Mouse (Mus musculus) adrenal gland, adult 2 months (tissue): Measurements from ENCODE around the gene Mafk. TPM values are rescaled to one million over a fixed set of nuclear protein-coding genes. Genes with fewer than 3 reads are reported as not detected.
A peak's percentile ranks its signal among the peaks of the same experiment; 100 is the strongest.

Source experiments
- DNase-seq: peaks from one replicate; pipeline ENCODE4 v3.0.0; 2021
- polyA plus RNA-seq: library from polyadenylated mRNA; depleted of rRNA; stranded (reverse); fragments of >200 nt; gene quantifications from 2 replicates; pipeline ENCODE4 v1.2.3, GENCODE M21; 2012
- total RNA-seq, 2 experiments: library from RNA; stranded (reverse); gene quantifications; 2 replicates each; pipeline ENCODE4 v1.2.3; 2021

The Mafk gene
- total and polyA plus RNA-seq, 3 experiments, result 29.8 to 34.1 (median 32.1) TPM

DNA sequence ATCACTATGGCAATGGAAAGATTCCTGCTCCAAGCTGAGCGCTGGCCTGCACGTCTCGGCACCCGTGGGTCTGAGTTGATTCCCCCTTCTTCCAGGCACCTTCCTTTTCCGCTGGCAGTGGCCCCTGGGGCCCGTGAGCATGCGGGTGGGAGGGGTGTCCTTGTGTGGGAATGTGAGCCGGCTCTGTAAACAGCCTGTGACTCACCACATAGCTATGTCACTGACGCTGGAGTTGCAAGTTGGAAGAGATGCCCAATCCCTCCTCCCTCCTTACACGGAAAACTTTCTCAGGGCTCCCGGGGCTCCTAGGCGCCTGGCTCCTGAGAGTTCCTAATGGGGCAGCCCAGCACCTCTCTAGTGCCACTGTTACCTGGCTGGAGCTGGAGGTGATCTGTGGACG, 5.6 kb downstream of the Mafk start:
- peak; percentile 94 for DNase-seq

DNA sequence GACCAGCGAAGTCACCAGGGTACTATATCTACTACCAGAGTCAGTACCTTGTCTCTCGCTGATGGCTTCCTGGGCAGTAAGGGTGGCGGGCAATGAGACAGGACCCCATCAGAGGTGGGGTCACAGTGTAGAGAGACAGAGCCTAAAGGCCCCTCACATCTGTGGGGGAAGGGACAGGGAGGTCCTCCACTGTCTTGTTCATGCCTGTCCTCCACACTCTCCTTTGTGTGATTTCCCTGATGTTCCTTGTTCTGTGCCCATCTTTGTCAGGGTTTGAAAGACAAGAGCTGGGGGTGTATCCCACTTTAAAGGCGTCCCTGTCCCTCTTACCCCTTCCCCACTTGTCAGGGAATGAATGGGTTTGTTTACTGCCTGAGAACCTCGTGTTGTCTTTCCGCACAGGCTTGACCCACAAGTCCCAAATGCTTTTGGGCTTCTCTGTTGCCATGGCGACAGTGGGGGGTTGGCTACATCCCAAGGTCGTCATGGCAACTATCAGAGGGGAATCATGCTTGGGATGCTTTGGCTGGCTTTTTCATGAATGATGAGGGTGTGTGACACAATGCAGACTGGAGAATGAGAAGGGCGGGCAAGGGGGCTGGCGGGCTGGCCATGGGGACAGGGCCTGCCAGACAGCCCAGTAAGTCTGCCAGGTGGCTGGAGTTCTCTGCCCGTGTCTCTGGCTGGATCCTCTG, 6.3 kb downstream of the Mafk start:
- DNase-seq, result peak; percentile 95

DNA sequence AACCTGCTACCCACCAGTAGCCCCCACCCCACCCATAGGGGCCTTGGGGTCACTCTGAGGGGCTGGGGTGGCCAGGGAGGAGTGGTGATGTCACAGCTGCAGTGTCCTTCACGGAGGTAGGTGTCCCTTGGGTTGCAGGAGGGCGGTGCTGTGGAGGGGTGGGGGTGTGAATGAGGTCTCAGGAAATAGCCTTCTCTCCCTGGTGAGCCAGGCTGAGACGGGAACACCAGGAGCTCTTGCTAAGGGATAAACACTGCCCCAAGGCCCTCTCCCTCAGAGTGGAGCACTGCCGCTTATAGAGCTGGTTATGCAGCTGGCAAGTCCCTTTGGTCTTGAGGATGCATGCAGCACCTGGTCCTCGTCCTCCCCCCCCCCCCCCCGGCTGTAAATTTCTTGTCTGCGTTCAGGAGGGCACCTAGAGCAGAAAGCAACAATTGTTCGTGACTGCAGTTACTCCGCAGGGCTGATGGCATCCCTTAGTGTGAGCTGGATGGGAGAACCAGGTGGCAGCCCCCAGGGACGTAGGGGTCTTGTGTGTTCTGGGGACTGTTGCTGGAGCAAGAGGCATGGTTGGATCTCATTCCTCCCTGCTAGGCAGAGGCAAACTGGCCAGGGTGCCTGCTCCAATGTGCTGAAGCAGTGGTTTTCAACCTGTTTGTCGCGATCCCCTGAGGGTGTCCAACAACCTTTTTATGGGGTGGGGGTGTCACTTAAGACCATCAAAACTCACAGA, 7.0 kb downstream of the Mafk start:
- DNase-seq, result no peak

DNA sequence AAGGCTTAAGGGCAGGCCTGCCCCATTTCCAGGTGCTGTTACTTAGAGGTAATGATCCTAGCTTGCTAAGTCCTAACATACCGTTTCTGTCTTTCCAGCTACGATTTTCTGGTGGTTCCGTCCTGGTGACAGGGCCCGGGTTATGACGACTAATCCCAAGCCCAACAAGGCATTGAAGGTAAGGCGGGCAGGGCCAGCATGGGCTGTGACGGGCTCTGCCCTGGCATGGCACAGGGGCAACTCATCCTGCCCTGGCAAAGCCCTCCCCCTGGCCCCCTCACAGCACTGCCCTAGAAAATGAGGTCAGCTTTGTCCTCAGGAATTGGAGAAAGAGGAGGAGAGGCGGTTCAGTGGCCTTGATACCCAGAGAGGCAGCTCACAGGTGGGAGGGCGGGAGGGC, 7.7 kb downstream of the Mafk start:
- no peak for DNase-seq

GRCm38 (mm10) chr5:139799801-139800590, 8.7 kb downstream of the Mafk start:
- DNase-seq, result no peak

DNA sequence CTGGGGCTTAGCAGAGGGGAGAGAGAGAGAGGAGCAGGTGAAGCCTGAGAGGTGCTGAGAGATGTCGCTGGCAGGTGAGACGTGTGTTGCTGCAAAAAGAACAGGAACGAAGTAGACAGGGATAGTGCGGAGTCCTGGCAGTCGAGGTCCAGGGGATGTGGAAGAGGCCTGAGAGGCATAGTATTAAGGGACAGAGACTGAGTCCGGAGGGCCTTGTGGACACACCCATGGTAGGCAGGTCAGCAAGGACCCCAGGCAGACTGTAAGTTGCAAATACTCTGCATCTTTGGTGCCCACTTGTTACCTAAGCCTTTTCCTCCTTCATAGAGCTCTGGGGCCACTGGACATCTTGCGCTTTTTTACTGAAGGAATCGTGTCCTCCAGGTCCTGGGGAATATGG, 9.9 kb downstream of the Mafk start:
- no peak for DNase-seq

GRCm38 (mm10) chr5:139801880-139802279, 10.6 kb downstream of the Mafk start:
- DNase-seq, result no peak

- DNase-seq, result no peak
Observed at GRCm38 (mm10) chr5:139803165-139803564, 11.9 kb downstream of the Mafk start.

DNA sequence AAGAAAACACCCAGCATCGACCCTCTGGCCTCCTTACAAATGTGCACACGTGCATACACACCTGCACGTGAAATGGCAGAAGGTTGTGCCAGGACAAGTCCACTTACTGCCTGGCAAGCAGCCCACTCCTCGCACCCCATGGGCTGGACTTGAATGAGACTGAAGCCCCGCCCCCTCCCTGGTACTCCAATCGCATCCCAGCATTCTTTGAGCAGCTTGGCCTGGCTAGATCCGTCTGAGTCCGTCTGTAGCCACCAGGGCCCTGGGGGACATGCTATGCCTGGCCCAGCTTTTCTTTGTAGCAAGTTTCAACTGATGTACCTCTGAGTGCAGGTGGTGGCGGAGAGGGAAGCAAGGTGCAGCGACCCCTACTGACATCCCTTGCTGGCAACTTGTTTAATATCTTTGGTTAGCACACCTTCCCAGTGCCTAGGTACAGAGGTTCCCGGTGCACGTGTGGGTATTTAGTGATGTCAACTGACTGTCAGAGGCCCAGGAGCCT, 12.3 kb downstream of the Mafk start:
- DNase-seq, result peak; percentile 53

GRCm38 (mm10) chr5:139804107-139804551, 12.8 kb downstream of the Mafk start:
- no peak for DNase-seq

DNA sequence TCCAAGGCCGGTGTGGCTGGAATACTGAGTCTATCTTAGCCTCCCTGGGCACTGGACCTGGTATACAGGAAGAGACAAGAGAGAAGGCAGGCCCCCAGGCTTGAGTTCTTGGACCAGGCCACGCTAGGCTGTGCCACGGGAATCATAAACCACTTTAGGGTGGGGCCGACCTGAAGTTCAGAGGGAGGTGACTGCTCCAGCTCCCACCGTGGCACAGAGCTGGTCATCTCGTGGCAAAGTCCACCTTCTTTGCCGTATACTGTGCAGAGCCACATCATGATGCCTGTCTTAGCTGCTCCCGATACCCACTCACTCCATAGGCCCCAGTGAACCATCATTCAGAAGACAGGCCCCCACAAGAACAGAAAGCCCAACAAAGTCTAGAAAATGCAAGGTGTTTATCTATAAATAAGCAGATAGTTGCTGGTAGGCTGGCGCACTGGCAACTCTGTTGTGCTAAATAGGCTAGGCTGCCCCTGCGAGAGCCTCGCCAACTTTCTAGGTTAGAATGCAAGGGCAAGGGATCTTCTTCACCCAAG, 13.3 kb downstream of the Mafk start:
- DNase-seq, result no peak

DNA sequence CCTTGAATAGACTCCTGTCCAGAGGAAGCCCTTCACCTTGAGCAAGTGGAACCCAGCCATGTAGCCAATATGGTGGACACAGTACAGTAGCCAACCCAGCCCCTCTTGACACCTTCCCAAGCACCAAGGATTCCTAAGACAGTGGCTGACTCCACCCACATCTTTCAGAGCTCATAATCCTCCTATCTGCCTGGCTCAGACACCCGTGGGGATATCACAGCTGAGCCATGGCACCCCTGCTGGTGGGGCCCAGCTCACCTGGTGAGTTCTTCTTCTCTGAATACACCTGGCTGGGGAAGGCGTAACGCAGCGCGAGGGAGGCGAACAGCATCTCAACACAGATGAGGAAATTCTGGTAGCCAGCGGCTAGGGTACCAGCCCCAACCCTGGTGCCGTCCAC, 14.6 kb downstream of the Mafk start:
- no peak for DNase-seq

- no peak for DNase-seq
Observed at GRCm38 (mm10) chr5:139809397-139809796, 18.1 kb downstream of the Mafk start.

DNA sequence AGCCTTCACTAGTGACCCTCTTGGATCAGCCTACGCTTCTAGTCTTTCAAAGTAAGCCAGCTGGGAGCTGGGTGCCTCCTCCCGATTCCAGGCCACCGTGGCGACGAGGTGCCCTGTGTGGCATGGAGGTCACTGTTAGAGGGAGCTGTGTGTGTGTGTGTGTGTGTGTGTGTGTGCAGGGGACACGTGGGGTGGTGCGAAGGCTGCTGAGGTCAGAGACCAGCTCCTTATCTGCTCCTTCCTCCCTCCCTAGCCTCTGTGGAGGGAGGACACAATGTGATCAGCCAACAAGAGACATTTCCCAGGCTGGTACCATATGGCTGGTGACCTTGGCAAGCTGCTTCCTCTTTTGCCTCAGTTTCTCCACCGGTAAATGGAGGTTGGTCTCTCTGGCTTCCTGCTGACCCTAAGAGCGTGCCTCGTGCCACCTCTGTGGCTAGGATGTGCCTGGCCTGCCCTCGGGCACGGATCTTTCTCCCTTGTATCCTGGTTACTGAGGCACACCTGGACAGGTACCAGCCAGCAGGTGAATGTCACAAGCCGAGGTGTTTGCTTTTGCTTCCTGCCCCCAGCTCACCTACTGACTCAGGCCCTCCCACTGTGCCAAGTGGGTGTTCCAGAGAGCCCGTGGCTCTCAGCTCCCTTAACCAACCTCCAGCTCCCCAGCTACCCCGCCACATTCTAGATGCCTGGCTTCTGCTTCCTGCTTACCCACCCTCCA, 20.5 kb downstream of the Mafk start:
- no peak for DNase-seq

- no peak for DNase-seq
Observed at GRCm38 (mm10) chr5:139812398-139813125, 21.2 kb downstream of the Mafk start.

- no peak for DNase-seq
Observed at GRCm38 (mm10) chr5:139813126-139813490, 21.8 kb downstream of the Mafk start.

DNA sequence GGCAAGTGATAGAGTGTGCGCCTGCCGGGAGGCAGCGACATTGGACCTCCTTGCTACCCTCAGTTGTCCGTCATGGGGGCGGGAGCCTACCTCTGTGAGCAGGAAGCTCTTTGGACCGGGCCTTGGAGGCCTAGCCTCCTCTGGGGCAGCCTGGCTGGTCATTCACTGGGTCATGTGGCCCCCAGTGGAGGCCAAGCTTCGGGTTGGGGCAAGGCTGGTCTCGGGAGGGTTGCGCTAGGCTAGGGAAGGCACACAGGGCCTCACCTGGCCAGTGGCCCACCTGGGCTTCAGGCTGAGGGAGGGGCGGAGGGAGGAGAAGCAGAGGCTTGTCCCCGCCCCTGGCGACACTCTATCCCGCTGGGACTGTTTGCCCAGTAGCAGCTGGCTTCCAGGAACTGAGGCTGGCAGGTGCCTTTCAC, 22.7 kb downstream of the Mafk start:
- DNase-seq, result no peak

- DNase-seq, result peak; percentile 54
Observed at GRCm38 (mm10) chr5:139815964-139816363, 24.7 kb downstream of the Mafk start.

- DNase-seq, result peak; percentile 41
Observed at GRCm38 (mm10) chr5:139816445-139816844, 25.1 kb downstream of the Mafk start.

- no peak for DNase-seq
Observed at GRCm38 (mm10) chr5:139817292-139817691, 26.0 kb downstream of the Mafk start.

DNA sequence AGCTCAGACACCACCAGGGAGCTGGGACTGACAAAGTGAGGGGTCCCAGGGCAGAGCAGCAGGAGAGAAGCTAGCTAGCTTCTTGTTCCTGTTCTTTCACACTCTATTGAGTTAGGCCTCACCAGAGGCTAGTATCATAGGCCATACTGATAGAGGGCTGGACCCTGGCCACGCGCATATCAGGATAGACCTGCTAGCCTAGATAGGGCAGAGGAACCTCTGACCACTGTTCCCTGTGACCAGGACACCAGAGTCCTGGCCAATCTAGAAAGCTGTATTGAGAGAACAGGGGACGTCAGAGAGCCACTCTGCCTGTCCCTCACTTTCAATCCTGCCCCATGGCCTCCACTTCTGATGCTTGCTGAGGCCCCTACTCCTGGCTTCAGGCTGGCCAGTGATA, 26.7 kb downstream of the Mafk start:
- DNase-seq, result no peak
